Mouse (Mus musculus) midbrain, embryonic 10.5 days (tissue): ENCODE results near the gene Tfap2e. TPM values are rescaled to one million over a fixed set of nuclear protein-coding genes. Genes with fewer than 3 reads are reported as not detected.

ENCODE experiments used
- DNase-seq: peaks from one replicate; pipeline ENCODE4 v3.0.0-alpha.2; 2017; ENCODE audit warnings: low spot score
- H3K27ac ChIP-seq: fragments of 300-500 bp; sonication (generic); replicated peaks from 2 replicates; pipeline ENCODE4 v1.5.1; 2016; ENCODE audit warnings: mild to moderate bottlenecking
- H3K27me3 ChIP-seq: fragments of 300-500 bp; sonication (generic); 2 replicates; pipeline ENCODE4 v1.6.1; 2016; ENCODE audit warnings: low read depth, mild to moderate bottlenecking; ENCODE audit not compliant: poor library complexity, severe bottlenecking
- H3K36me3 ChIP-seq: fragments of 300-500 bp; sonication (generic); 2 replicates; pipeline ENCODE4 v1.6.1; 2016; ENCODE audit warnings: mild to moderate bottlenecking, moderate library complexity
- H3K4me1 ChIP-seq: fragments of 300-500 bp; sonication (generic); 2 replicates; pipeline ENCODE4 v1.6.1; 2016
- H3K4me3 ChIP-seq: fragments of 300-500 bp; sonication (generic); 2 replicates; pipeline ENCODE4 v1.5.1; 2016; ENCODE audit warnings: mild to moderate bottlenecking, moderate library complexity
- H3K9me3 ChIP-seq: fragments of 300-500 bp; sonication (generic); replicated peaks from 2 replicates; pipeline ENCODE4 v1.6.1; 2016; ENCODE audit warnings: mild to moderate bottlenecking
- WGBS: fragments of 180-500 bp; shearing (Covaris S2); methylation state at CpG from one replicate; pipeline ENCODE4 v1.1.7; 2016; 5-methylcytosine and 5-hydroxymethylcytosine counted together
- polyA plus RNA-seq: library from polyadenylated mRNA; unstranded; fragments of >200 nt; fragmentation: Nextera tagmentation; extraction: Ambion mirVana; gene quantifications from 2 replicates; pipeline ENCODE4 v1.2.1, GENCODE M21; 2016

Tfap2e gene
- polyA plus RNA-seq, 1 experiment from 2014 or later, result 0.25 TPM

- WGBS, result 84% methylated on average over 2 of the region's 2 CpGs
- H3K36me3 ChIP-seq, result peaks cover 49% of the 10 kb centered on the region
Measured at GRCm38 (mm10) chr4:126759435-126759834, 23.4 kb upstream of the Tfap2e start.

GRCm38 (mm10) chr4:126758299-126758698 is 22.3 kb upstream of the Tfap2e start:
- no peaks in the 10 kb centered on the region for H3K27me3 ChIP-seq
- no peak overlapping the region for H3K27ac ChIP-seq
- no peak overlapping the region for H3K4me3 ChIP-seq
- H3K4me1 ChIP-seq, result peaks cover 30% of the 10 kb centered on the region
- H3K36me3 ChIP-seq, result peaks cover 49% of the 10 kb centered on the region
- WGBS, result 88% methylated on average over 5 of the region's 5 CpGs
- no peak for DNase-seq
- H3K9me3 ChIP-seq, result no peaks in the 10 kb centered on the region

More at GRCm38 (mm10) chr4:126759435-126759834, 23.4 kb upstream of the Tfap2e start:
- H3K9me3 ChIP-seq, result no peaks in the 10 kb centered on the region
- no peaks in the 10 kb centered on the region for H3K27me3 ChIP-seq
- peaks cover 25% of the 10 kb centered on the region for H3K4me1 ChIP-seq
- DNase-seq, result no peak
- no peak overlapping the region for H3K4me3 ChIP-seq
- H3K27ac ChIP-seq, result no peak overlapping the region

DNA sequence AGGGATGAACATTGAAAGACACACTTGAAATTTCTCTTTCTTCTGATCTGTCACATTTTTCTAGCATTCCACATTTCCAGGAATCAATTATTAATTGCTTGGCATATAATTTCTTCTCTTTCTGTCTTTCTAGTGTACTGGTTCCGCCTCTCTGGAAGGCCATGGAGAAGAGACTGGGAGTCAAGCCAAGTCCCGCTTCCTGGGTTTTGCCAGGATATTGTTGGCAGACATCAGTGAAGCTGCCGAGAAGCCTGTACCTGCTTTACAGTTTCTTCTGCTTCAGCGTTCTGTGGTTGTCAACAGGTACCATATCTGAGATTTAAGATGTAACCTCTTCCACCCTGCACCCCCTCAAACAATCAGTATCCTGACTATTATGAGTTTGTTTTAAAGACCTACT is 20.7 kb upstream of the Tfap2e start:
- H3K27ac ChIP-seq, result no peak overlapping the region
- no peak for DNase-seq
- 89% methylated on average over 4 of the region's 4 CpGs for WGBS
- no peak overlapping the region for H3K4me3 ChIP-seq
- peaks cover 42% of the 10 kb centered on the region for H3K36me3 ChIP-seq
- H3K27me3 ChIP-seq, result peaks cover 2% of the 10 kb centered on the region; the same call in 1 of the 2 replicates
- peaks cover 26% of the 10 kb centered on the region for H3K4me1 ChIP-seq
- H3K9me3 ChIP-seq, result no peaks in the 10 kb centered on the region

DNA sequence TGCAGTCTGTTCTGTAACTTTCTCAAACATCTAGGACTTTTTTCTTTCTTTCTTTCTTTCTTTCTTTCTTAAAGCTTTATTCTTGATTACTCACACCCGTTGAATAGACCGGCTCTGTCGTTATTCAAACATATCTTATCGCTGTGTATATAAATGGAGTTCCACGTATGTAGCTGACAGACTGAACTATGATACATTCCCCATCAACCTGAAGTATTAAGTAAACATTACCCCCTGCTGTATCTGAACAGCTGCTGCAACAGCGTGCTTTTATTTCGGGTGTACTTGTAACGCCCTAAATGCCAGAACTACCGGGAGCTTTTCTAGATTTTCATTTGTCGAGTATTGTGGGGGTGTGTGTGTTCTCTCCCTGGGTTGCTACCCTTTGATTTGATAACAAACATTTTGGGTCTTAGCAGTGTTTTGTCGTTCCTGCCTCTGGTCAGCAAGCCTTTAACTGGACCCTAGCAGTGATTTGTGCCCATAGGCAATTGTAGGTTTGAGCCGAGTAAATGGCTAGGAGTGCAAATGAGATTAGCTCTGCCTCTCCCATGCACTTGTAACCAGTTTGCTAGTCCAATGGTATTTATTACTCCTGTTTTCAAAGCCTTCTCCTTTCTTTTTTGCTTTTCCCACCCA is 18.8 kb upstream of the Tfap2e start:
- WGBS, result 57% methylated on average over 12 of the region's 12 CpGs
- Histone ChIP-seq H3K4me1 (peaks cover 45% of the 10 kb centered on the region), H3K9me3 (no peaks in the 10 kb centered on the region), H3K36me3 (peaks cover 36% of the 10 kb centered on the region), H3K4me3 (peak overlapping the region; percentile 95), H3K27ac (no peak overlapping the region), H3K27me3 (peaks cover 11% of the 10 kb centered on the region; the same call in 1 of the 2 replicates)
- no peak for DNase-seq

- peak overlapping the region; percentile 98 for H3K27ac ChIP-seq
- H3K27me3 ChIP-seq, result peaks cover 11% of the 10 kb centered on the region; the same call in 1 of the 2 replicates
- peaks cover 51% of the 10 kb centered on the region for H3K4me1 ChIP-seq
- no peaks in the 10 kb centered on the region for H3K9me3 ChIP-seq
- peak overlapping the region; percentile 95 for H3K4me3 ChIP-seq
- whole genome bisulfite sequencing, result 1% methylated on average over 12 of the region's 12 CpGs
- H3K36me3 ChIP-seq, result peaks cover 36% of the 10 kb centered on the region
- no peak for DNase-seq
Measured at GRCm38 (mm10) chr4:126754231-126754611, 18.2 kb upstream of the Tfap2e start.

DNA sequence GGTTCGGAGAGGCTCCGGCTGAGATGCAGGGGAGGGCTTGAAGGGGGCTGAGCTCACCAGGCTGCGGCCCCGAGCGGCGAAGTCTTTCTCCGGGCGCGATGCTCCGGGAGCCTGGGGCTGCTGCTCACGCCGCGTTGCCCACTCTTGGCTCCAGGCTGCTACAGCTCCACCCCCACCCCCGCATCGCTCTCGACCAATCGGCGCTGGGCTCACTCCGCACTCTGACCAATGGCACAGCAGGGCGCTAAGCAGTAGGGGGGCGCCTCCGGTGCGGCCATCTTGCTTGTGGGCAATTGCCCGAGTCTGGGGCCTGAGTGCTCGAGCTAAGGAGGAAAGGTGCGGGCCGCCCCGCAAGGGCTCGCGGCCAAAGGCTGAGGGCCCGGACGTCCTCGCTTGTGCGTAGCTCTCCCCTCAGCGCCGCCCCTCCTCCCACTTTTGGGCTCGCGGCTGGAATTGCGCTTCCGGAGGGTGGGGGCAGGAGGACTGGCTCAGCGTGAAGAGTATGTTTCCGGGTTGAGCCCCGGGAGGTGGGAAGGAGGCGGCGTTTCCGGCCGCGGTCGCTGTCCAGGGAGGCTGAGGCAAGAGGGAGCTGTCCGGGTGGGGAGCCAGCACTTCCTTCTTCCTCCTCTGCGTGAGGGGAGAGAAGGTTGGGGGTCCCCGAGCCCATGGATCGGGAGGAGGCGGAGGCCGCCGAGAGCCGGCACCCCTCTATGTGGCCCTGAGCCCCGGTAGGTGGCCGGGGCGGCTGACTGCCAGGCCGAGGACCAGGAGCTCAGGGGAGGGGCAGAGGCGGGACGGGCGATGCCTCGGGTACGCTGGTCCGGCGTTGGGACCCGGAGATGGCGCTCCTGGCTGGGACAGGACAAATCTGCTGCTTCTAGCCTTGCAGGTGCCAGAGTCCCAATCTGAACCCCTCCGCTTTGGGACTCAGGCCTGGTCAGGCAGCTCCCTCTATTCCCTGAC is 17.5 kb upstream of the Tfap2e start, which contains the start of the genes Ncdn and AU040320:
TSS of gene Ncdn (minus strand) at position 171 of the 963 bp plus-strand sequence.
TSS of gene AU040320 (plus strand) at position 277 of the 963 bp plus-strand sequence.
- Histone ChIP-seq H3K4me3 (peak within 1 kb of the TSS; percentile 95), H3K9me3 (no peaks in the 10 kb centered on the region), H3K27ac (peak within 1 kb of the TSS; percentile 98), H3K4me1 (peaks cover 57% of the 10 kb centered on the region), H3K27me3 (peaks cover 11% of the 10 kb centered on the region; the same call in 1 of the 2 replicates), H3K36me3 (peaks cover 43% of the 10 kb centered on the region)
- peak; percentile 99 for DNase-seq
- under 1% methylated on average over 70 of the region's 71 CpGs for WGBS

DNA sequence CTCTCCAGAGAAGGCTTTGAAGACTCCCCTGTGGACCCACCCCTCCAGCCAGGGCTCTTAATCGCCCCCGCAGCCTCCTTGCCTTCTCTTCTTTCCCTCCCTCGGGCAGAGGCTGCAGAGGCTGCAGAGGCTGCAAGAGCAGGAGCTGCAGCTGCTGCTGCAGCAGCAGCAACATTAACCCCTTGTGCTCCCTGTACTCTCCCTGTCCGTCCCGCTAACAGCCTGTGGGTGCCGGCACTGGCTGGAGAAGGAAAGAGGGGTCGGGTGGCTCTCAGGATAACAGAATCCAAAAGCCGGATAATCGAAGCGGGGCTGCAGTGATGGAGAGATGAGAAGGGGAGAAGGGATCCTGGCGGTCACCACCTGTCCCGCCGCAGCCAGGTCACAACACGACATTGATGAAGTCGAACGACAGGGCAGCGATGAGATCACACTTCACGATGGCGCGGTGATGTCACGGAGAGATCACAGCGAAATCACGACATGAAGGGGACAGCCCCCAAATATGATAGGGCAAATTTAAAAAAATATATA is 16.6 kb upstream of the Tfap2e start:
- 0% methylated on average over 23 of the region's 23 CpGs for WGBS
- peak; percentile 62 for DNase-seq
- peaks cover 11% of the 10 kb centered on the region; the same call in 1 of the 2 replicates for H3K27me3 ChIP-seq
- H3K4me3 ChIP-seq, result peak overlapping the region; percentile 95
- H3K4me1 ChIP-seq, result peaks cover 60% of the 10 kb centered on the region
- peaks cover 43% of the 10 kb centered on the region for H3K36me3 ChIP-seq
- H3K9me3 ChIP-seq, result no peaks in the 10 kb centered on the region
- H3K27ac ChIP-seq, result peak overlapping the region; percentile 98

DNA sequence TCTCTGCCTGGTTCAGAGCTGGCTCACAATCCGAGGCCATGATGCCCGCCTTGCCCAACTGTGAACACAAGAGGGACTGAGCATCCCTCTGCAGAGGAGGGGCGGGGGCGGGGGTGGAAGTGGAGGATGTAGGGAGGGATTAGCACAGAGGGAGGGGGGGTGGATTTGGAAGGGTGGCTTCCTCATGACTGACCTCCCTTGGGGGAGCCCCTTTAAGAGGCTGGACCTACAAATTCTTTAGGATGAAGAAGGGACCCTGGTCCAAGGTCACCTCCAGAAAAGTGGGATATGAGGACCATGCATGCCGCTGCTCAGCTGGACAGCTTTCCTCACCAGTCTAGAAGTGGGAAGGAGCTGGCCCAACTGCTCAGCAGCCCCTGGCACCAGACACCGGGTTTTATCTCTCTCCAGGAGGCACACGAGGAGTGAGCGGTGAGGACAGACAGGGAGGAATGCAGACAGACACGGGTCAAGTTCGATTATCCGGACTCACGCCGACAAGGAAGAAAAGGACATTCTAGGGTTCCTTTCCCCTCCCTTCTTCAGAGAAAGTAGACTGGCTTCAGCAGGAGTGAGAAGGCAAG is 16.1 kb upstream of the Tfap2e start:
- WGBS, result 5% methylated on average over 13 of the region's 13 CpGs
- peaks cover 60% of the 10 kb centered on the region for H3K4me1 ChIP-seq
- peaks cover 44% of the 10 kb centered on the region for H3K36me3 ChIP-seq
- H3K27ac ChIP-seq, result peak overlapping the region; percentile 98
- H3K9me3 ChIP-seq, result no peaks in the 10 kb centered on the region
- DNase-seq, result peak; percentile 27
- H3K4me3 ChIP-seq, result peak overlapping the region; percentile 95
- H3K27me3 ChIP-seq, result peaks cover 11% of the 10 kb centered on the region; the same call in 1 of the 2 replicates

DNA sequence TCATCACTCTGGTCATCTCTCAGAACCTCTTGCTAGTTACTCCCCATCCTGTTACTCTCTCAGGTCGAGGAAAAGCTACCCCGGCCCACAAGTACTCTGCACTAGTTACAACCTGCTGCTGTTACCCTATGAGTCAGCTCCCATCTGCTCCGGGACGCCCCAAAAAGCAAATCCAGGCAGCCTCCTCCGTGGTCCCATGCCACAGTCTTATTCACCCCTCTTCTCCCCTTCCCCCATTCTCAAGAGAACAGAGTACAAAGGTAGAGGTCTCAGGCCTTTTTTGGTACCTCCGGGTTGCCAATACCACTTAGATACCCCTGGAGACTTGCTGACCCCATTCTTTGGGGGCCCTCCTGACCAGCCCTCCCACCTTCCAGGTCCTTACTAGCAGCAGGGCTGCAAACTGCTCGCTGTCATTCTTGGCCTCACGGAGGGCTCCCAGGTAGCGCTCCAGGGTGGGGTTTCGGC is 15.6 kb upstream of the Tfap2e start:
- H3K4me1 ChIP-seq, result peaks cover 60% of the 10 kb centered on the region
- H3K9me3 ChIP-seq, result no peaks in the 10 kb centered on the region
- peaks cover 11% of the 10 kb centered on the region for H3K27me3 ChIP-seq
- peaks cover 44% of the 10 kb centered on the region for H3K36me3 ChIP-seq
- peak overlapping the region; percentile 95 for H3K4me3 ChIP-seq
- 54% methylated on average over 10 of the region's 10 CpGs for WGBS
- no peak for DNase-seq
- peak overlapping the region; percentile 98 for H3K27ac ChIP-seq

DNA sequence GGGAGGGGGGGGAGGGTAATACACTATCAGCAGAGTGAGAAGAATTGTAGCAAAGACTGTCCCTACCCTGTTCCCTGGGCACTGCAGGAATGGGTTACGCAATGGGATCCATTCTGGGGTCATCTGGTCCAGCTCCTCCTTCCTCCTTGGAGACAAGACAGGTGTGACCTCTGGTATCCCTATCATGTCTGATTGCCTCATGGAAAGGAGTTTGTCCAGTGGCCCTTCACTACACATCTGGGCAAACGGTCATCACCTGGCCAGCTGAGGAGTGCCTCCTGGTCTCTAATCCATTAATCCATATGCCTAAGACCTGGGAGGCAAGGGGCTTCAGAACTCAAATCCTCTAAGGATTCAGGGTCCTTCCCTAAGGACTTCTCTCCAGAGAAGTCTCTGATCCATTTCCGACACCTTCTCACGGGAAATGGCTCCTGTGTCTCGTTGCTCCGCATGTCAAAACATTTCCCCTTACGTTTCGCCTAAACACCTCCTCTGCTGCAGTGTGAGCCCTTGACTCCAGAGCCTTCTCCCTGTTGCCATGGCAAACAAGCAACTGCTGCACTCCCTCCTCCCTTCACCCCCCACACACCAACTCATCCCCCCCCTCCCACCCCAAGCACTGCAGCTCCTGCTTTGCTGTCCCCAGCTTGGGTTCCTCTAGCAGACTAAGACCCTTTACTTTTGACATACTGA is 15.0 kb upstream of the Tfap2e start:
- H3K4me3 ChIP-seq, result peak overlapping the region; percentile 95
- no peaks in the 10 kb centered on the region for H3K9me3 ChIP-seq
- H3K36me3 ChIP-seq, result peaks cover 50% of the 10 kb centered on the region
- H3K4me1 ChIP-seq, result peaks cover 60% of the 10 kb centered on the region
- H3K27ac ChIP-seq, result no peak overlapping the region
- DNase-seq, result no peak
- H3K27me3 ChIP-seq, result peaks cover 17% of the 10 kb centered on the region
- 78% methylated on average over 8 of the region's 8 CpGs for WGBS

DNA sequence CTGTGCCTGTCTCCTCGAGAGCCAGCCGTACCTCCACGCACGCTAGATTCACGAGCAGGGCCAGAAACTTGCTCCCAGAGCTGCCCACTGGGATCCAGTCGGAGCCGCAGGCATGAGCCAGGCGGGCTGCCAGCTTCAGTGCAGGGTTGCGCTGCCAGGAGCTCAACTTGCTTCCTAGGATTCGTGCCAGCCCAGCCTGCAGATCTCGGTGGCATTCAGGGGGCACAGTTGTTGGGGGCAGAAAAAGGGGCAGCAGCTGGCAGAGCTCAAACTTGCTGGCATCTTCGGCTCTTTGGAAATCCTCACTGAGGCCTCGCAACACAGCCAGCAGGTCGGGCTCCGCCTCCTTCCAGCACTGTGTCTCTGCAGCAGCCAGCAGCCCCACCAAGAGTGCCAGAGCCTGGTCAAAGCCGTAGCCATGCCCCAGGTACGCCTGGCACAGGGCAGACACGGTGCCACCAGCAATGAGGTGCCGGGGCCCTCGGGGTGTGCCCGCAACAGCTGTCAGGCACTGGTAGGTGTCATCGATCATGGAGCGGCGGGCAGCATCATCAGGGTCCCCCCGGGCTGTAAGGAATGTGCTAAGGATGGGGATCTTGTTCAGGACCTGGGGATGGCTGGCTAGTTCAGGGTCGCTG is 14.1 kb upstream of the Tfap2e start:
- Histone ChIP-seq H3K4me1 (peaks cover 59% of the 10 kb centered on the region), H3K4me3 (no peak overlapping the region), H3K27ac (no peak overlapping the region), H3K36me3 (peaks cover 58% of the 10 kb centered on the region), H3K27me3 (peaks cover 26% of the 10 kb centered on the region), H3K9me3 (no peaks in the 10 kb centered on the region)
- DNase-seq, result no peak
- 92% methylated on average over 26 of the region's 26 CpGs for WGBS
